Mouse (Mus musculus): Measurements from ENCODE around the gene Vmn2r71.

Gene Vmn2r71

GRCm38 (mm10) chr7:85562787-85563186, at the start of gene Vmn2r71:
Gene Vmn2r71 (plus strand): TSS chr7:85563087.
- no peak for DNase-seq

DNA sequence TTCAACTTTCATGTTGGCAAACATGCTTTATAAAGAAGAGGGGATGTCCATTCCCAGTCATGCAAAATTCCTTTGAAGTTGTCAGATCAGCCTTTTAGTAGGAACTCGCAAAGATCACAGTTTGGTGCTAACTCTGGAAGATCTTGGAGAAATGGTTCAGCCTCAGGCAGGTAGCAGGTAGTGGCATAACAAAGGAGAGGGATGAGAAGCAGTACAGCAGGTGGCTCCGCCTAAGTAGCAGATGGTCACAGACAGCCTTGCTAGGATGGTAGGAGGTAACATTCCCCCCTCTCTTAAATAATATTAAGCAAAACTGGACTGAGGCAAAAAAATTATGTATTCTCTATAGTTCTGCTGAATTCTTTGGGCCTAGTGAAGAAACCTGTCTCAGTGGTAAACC, 20.8 kb upstream of the Vmn2r71 start:
- no peak for DNase-seq

DNA sequence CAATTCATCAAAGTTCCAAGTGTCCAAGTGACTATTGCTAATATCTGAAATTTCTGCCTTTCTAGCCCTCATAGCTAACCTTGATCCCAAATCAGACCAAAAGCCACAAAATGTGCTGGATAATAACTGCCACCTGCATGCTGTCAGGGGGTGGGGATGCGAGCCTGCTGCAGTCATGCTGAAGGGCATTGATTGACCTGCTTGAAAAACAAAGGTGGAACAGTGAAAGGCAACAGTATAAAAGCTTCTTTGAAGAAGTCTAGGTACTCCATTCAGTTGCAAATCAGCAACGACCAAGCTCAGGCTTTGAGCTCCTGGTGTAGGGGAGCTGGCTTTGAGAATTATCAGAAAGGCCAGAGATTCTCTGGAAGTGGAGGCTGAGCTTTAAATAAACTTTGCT, 19.8 kb upstream of the Vmn2r71 start:
- no peak for DNase-seq

DNA sequence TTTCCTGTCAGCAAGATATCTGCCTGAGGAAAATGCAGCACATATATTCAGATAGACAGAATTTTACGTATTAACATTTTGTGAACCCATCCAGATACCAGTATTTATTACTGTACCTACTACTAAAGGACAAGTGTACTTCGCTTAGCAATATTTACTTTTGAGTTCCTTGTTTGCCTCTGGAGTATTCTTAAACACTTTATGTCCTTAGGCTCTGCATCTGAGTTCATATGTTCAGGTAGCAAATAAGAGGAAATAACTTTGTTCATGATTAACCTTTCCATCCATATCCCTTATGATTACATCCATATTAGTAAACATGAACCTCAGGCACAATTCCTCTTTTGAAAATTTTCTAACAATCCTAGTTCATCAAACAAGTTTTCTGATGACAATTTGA, 6.2 kb downstream of the Vmn2r71 start, which contains the start of gene Vmn2r70:
Gene Vmn2r70, minus strand, starts transcription at position 101 of the 400 bp plus-strand sequence.
- no peak for DNase-seq

All from liver (tissue).